Mouse (Mus musculus) heart, adult 11 months (tissue): ENCODE measurements around the gene Arhgef38.

Experiments
- DNase-seq: peaks from one replicate; pipeline ENCODE4 v3.0.0; 2022

The Arhgef38 gene

GRCm38 (mm10) chr3:133234821-133235295 lies at the start of gene Arhgef38:
Gene Arhgef38 (minus strand): TSS chr3:133234949.
- DNase-seq, result no peak

DNA sequence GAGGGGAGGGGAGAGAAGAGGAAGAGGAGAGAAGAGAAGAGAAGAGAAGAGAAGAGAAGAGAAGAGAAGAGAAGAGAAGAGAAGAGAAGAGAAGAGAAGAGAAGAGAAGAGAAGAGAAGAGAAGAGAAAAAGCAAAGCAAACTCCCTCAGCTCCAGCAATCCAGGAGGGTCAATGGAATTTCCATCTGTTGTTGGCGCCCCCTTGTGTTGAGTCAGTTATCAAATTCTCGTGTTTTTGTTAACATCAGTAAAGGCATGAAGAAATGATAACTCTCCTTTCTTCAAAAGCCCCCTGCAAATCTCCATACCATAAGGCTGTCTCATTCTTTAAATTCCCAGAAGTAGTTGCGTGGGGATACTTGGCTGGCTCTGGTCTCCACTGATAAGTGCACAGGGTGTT lies 37.1 kb upstream of the Arhgef38 start:
- DNase-seq, result no peak

- no peak for DNase-seq
Measured at GRCm38 (mm10) chr3:133258860-133259259, 24.1 kb upstream of the Arhgef38 start.

DNA sequence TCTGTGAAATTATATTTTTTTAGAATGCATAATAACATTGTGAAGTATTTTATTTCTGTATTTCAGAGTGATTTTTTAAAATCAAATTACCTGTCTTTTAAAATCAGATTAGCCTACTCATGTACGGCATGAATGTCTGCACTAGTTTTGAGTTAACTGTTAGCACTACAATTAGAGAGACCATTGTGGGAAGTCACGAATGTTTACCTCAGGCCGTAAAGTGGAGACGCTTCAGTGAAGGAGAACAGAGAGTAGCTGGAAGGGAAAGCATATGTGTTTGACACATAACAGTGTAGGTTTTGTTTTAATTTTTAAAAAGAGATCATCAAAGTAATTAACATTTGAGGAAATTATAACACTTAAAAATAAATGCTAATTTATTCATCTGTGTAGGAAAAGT lies 21.1 kb upstream of the Arhgef38 start:
- no peak for DNase-seq

- no peak for DNase-seq
Measured at GRCm38 (mm10) chr3:133244027-133244426, 9.3 kb upstream of the Arhgef38 start.

GRCm38 (mm10) chr3:133241916-133242315 lies 7.2 kb upstream of the Arhgef38 start:
- DNase-seq, result no peak

DNA sequence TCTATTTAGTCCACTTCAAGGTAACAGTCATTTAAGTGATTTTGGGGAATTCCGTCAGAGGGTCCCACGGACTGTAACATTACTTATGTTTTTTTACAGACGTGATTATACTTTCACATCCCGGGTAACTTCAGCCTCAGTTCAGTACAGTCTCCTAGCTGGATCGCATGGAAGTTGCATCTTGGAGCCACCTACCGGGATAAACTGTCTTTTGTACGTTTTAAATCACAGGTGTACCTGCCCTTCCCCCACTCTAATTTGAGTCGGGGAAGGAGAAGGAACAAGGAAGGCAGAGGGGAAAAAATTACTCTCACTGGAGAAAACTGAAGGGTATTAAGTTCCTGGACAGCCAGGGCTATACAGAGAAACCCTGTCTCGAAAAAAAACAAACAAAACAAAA lies 756 bp downstream of the Arhgef38 start:
- no peak for DNase-seq

- no peak for DNase-seq
Measured at GRCm38 (mm10) chr3:133230427-133230826, 4.3 kb downstream of the Arhgef38 start.

DNA sequence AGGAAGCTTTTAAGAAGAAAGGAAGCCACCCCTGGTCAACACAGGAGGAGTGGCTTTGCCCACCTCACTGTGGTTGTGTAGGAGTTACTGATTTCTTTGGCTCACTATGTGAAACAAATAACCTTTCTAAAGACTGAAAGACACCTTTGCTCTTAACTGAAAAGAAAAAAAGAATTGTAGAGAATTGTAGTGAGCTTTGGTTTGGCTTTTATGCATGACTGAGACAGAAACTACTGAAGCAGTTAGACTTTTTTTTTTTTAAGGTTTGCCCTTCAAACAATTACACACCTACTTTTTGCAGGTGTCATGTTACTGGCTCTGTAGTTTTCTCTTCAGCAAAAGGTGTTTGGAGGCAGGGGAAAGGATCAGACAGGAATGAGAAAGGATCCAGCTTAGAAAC lies 5.2 kb downstream of the Arhgef38 start:
- DNase-seq, result no peak

DNA sequence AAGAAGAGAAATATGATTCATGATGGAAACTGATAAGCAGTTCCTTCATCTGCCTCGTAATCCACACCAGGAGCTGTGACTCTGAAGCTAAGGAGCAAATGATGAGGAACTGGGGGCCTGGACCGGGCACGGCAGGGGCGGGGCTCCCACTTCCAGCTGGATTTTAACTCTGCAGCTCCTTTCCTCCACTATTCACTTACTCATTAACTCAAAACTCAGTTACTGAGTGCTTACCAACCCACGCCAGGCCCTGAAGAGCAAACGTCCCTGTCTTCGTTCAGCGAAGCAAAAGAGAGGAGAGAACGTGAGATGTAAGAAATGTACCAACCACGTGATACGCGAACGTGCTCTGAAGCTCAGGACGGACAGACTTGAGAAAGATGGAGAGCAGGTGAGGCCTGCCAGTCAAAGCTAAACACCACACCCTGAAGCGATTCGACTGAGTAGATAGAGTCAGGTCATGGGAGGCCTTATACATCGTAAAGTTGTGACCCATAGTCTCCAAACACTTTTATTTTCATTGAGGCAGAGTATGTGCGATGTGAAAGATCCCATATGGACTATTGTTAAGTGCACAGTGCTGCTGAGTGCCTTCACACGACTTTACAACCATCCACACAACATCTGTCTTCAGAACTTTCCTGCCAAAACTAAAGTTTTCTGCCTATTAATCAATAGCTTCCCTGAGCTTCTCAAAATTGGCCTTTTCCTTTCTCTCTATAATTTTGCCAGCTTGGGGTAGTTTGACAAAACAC lies 7.3 kb downstream of the Arhgef38 start:
- no peak for DNase-seq

- DNase-seq, result no peak
Measured at GRCm38 (mm10) chr3:133218501-133218900, 16.2 kb downstream of the Arhgef38 start.

DNA sequence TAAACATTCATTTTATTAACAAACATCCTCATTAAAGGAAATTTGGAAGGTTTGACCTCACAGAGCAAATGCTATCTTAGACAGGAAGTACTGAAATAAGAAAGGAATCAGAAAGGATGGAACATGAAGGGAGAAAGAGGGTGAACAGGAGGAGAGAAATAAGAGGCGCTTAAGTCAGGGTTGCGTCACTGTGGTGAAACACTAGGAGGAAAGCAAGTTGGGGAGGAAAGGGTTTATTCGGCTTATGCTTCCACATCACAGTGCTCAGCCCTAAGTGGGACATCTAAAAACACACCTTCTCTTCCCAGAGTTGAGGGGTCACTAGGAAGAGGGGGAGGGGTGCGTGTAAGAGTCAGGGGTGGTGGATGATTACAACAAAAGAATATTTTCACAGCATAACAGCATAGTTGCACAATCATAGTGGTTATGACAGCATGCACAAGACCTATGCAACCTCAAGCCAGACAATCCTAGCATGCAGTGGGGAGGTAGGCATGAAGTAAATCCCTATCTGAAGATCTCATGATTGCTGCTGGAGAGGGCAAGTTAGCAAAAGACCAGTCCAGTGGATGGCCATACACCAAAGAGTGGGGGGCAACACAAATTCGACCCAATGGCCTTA lies 19.4 kb downstream of the Arhgef38 start:
- DNase-seq, result no peak

DNA sequence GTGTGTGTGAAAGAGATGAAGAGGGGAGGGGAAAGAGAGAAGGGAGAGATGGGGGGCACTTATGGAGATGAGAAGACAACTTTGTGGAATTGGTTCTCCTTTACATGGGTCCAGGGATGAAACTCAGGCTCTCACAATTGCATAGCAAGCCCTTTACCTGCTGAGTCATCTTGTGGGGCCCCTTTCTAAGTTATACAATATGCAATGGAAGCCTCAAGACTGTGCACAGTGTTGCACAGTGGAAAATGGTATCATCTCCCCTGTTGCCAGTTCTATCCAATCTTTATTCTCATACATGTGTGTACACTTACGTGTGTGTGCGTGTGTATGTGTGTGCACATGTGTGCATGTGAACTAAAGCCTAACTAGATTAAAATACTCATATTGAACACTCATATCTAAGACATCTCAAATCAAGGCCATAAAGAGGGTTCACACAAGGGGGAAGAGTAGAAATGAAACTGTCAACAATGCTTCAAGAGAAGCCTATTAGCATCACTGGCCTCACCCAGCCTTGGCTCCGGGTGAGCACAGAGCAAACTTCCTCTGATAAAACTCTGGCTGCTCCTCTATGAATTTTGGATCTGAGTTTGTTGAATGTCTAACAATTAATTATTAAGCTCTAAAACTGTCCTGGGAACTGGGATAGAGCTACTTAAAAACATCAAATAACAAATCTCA lies 21.2 kb downstream of the Arhgef38 start:
- no peak for DNase-seq

- no peak for DNase-seq
Measured at GRCm38 (mm10) chr3:133211324-133211723, 23.4 kb downstream of the Arhgef38 start.

DNA sequence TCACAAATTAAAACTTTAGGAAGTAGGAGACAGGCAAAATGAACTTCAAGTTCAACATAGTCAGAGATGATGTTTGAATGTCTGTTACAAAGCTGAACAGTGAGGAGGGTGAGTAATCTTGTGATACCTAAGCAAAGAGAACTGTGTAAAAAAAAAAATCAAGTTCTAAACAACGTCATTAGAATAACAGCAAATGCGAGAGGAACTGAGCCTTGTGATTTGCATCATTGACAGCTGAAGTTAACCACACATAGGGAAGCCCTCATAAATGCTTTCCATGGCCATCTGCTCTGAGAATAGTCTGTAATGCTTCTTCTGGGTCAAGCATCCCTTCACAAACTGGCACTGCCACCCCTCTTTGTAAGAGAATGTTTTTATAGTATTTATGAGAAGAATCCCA lies 31.0 kb downstream of the Arhgef38 start:
- no peak for DNase-seq

DNA sequence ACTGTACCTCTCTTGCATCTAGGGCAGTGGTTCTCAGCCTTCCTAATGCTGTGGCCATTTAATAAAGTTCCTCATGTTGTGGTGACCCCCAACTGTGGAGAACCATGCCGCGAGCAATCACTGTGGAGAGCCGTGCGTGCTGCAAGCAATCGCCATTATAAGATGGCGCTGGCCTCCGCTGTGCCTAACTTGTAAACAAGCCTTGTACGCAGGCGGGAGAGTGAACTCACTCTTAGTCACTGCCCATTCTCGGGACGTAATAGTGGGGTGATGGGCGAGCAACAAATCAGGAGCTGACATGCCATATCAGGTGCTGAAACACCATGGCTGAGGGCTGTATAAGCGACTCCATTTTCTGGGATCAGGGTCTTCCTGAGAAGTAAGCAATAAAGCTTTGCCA lies 32.6 kb downstream of the Arhgef38 start:
- no peak for DNase-seq

GRCm38 (mm10) chr3:133188930-133189329 lies 45.8 kb downstream of the Arhgef38 start:
- DNase-seq, result no peak

- DNase-seq, result no peak
Measured at GRCm38 (mm10) chr3:133187524-133187923, 47.2 kb downstream of the Arhgef38 start.

DNA sequence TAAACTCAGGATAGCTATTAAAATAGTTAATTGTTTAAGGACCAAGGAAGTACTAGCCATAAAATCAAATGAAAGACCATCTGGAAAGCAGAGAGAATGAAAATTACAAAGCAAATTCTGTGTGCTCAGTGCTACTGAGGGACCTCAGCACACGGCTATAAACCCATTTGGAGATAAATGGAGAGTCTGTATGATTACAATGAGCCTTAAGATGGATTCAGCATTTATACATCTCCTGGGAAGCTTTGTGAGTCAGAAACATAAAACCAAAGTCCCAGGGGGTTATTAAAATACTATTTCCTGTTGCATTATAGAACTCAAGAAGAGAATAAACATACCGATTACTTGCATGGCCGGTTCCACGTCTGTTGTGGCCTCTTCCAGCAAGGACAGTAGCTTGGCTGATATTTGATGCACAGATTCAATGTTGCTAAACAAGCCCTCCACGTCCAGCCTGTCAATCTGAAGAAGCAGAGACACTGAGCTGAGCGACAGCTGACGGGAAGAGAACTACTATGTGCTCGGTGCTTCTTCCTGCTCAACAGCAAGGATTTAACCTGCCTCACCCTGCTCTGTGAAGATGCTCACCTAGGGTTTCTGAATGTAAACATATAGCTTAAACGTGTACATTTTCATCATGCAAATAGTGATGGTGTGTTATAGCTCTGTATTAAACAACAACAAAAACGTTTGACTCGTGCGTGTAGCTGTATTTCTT lies 58.6 kb downstream of the Arhgef38 start:
- DNase-seq, result no peak

DNA sequence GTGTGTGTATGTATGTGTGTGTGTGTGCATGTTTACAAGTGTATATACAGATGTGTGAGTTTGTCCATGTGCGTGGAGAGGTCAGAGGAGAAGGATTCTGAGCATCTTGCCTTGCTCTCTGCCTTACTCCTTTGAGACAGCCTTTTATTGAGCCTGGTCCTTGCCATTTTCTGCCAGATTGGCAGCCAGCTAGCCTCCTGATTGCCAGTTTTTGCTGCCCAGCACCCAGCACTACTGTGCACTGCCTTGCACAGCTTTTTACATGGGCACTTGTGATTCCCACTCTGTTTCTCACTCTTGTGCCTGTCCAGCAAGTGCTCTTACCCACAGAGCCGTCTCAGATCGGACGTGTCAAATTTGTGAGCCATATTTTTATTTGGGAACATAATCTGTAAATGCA lies 62.5 kb downstream of the Arhgef38 start:
- no peak for DNase-seq

DNA sequence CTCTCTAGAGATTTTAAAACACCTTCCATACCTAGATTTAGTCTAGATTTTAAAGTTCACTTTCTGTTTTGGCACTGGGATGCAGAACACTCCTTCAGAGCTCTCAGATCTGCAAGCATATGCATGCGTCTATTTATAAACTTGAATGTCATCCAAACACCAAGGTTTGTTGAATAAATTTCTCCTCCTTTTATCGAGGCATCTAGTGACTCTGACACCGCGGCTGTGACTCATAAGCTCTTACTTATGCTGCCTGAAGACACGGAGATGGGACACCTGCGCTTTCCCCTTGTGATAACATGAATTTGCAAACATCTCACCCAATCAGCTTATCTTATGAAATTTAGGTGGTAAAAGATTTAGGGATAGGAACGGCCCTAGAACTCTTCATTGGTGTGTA lies 65.0 kb downstream of the Arhgef38 start:
- DNase-seq, result no peak

GRCm38 (mm10) chr3:133167550-133167949 lies 67.2 kb downstream of the Arhgef38 start:
- no peak for DNase-seq

GRCm38 (mm10) chr3:133165130-133165529 lies 69.6 kb downstream of the Arhgef38 start:
- DNase-seq, result no peak
